Mouse (Mus musculus) lung, adult 18-20 months (tissue): Measurements from ENCODE around the gene Prmt7.
"Not testable (repeated sequence)": the region's sequence is repeated elsewhere in the genome, so short reads cannot be mapped to it uniquely, and the experiment has no call there.

ENCODE experiments used
- DNase-seq, 2 experiments: peaks; one replicate each; pipeline ENCODE4 v3.0.0; 2022; ENCODE audit warnings: mixed read lengths in 2 of 2

Gene Prmt7

GRCm38 (mm10) chr8:106210821-106211345 lies at the start of gene Prmt7, which contains the start of gene Slc7a6os:
Prmt7 (plus strand) TSS chr8:106210936.
Slc7a6os (minus strand) TSS chr8:106210935.
- peak; percentile 95 to 97 for DNase-seq

GRCm38 (mm10) chr8:106163251-106163650 lies 47.5 kb upstream of the Prmt7 start:
- no peak for DNase-seq

GRCm38 (mm10) chr8:106165460-106165859 lies 45.3 kb upstream of the Prmt7 start:
- DNase-seq = peak; percentile 69 to 76

GRCm38 (mm10) chr8:106168356-106169016 lies 42.2 kb upstream of the Prmt7 start, which contains the start of gene Slc7a6:
Slc7a6 (plus strand) TSS chr8:106168857.
- DNase-seq = peak; percentile 84 to 87

- peak; percentile 44 to 46 for DNase-seq
Measured at GRCm38 (mm10) chr8:106169017-106169933, 41.5 kb upstream of the Prmt7 start.

- DNase-seq = no peak
Measured at GRCm38 (mm10) chr8:106169934-106170480, 40.7 kb upstream of the Prmt7 start.

GRCm38 (mm10) chr8:106173566-106173965 lies 37.2 kb upstream of the Prmt7 start:
- DNase-seq = no peak

GRCm38 (mm10) chr8:106176891-106177290 lies 33.8 kb upstream of the Prmt7 start:
- DNase-seq = peak in 1 of 2 experiments; percentile 41

GRCm38 (mm10) chr8:106177594-106177993 lies 33.1 kb upstream of the Prmt7 start:
- DNase-seq = no peak

GRCm38 (mm10) chr8:106178428-106178827 lies 32.3 kb upstream of the Prmt7 start:
- no peak for DNase-seq

GRCm38 (mm10) chr8:106185628-106186270 lies 25.0 kb upstream of the Prmt7 start:
- peak; percentile 65 to 76 for DNase-seq

GRCm38 (mm10) chr8:106186394-106186793 lies 24.3 kb upstream of the Prmt7 start:
- no peak for DNase-seq

- no peak for DNase-seq
Measured at GRCm38 (mm10) chr8:106189162-106189561, 21.6 kb upstream of the Prmt7 start.

GRCm38 (mm10) chr8:106191639-106192038 lies 19.1 kb upstream of the Prmt7 start:
- DNase-seq = no peak

- no peak for DNase-seq
Measured at GRCm38 (mm10) chr8:106193162-106193561, 17.6 kb upstream of the Prmt7 start.

GRCm38 (mm10) chr8:106194062-106194461 lies 16.7 kb upstream of the Prmt7 start:
- DNase-seq = no peak

GRCm38 (mm10) chr8:106198741-106199140 lies 12.0 kb upstream of the Prmt7 start:
- DNase-seq = peak; percentile 17 to 32

GRCm38 (mm10) chr8:106199596-106199995 lies 11.1 kb upstream of the Prmt7 start:
- DNase-seq = not testable (repeated sequence)

GRCm38 (mm10) chr8:106210035-106210731 lies 553 bp upstream of the Prmt7 start:
- DNase-seq = peak in 1 of 2 experiments; percentile 7

- DNase-seq = no peak
Measured at GRCm38 (mm10) chr8:106211421-106211820, 685 bp downstream of the Prmt7 start.

- DNase-seq = no peak
Measured at GRCm38 (mm10) chr8:106213959-106214358, 3.2 kb downstream of the Prmt7 start.

GRCm38 (mm10) chr8:106219620-106220019 lies 8.9 kb downstream of the Prmt7 start:
- no peak for DNase-seq
